Mouse (Mus musculus): ENCODE measurements around the gene Pigyl.

- TF ChIP-seq POLR2A (IDR thresholded peaks at IDR 0.05; ENCODE audit: low read depth, low read length): no peak
- peak; percentile 74 for TF ChIP-seq CTCF (IDR thresholded peaks at IDR 0.05; ENCODE audit: borderline replicate concordance, insufficient read depth, low read length)
These were observed 13.3 kb upstream of the Pigyl start for GRCm38 (mm10) chr9:22143108-22144037.
